Mouse (Mus musculus): ENCODE data around the gene Serpinb13. TPM values are rescaled to one million over a fixed set of nuclear protein-coding genes. Genes with fewer than 3 reads are reported as not detected.
"Not testable (repeated sequence)": the region's sequence is repeated elsewhere in the genome, so short reads cannot be mapped to it uniquely, and the experiment has no call there.

Gene Serpinb13
- total RNA-seq (2021), result not detected
- long read RNA-seq, experiment 1, result 0 reads
- long read RNA-seq, experiment 2, result 0 reads

- DNase-seq (ENCODE audit: low spot score in 2 of 2), result no peak
Observed at GRCm38 (mm10) chr1:106980684-106981083, at the start of gene Serpinb13. Gene Serpinb13 (plus strand): TSS chr1:106980984.

- no peak for DNase-seq (ENCODE audit: low spot score in 2 of 2)
Observed at GRCm38 (mm10) chr1:106931954-106932353, 48.8 kb upstream of the Serpinb13 start.

- DNase-seq (ENCODE audit: low spot score in 2 of 2), result no peak
Observed at GRCm38 (mm10) chr1:106933658-106934057, 47.1 kb upstream of the Serpinb13 start.

GRCm38 (mm10) chr1:106934265-106934664 lies 46.5 kb upstream of the Serpinb13 start, which contains the start of gene Serpinb12:
Gene Serpinb12 (plus strand): TSS chr1:106934449.
- no peak for DNase-seq (ENCODE audit: low spot score in 2 of 2)

GRCm38 (mm10) chr1:106947217-106947616 lies 33.6 kb upstream of the Serpinb13 start:
- no peak for DNase-seq (ENCODE audit: low spot score in 2 of 2)

GRCm38 (mm10) chr1:106959981-106960380 lies 20.8 kb upstream of the Serpinb13 start:
- no peak for DNase-seq (ENCODE audit: low spot score in 2 of 2)

GRCm38 (mm10) chr1:106961023-106961422 lies 19.8 kb upstream of the Serpinb13 start:
- DNase-seq (ENCODE audit: low spot score in 2 of 2), result no peak

- DNase-seq (ENCODE audit: low spot score in 2 of 2), result no peak
Observed at GRCm38 (mm10) chr1:106983092-106983491, 2.3 kb downstream of the Serpinb13 start.

GRCm38 (mm10) chr1:106983865-106984264 lies 3.1 kb downstream of the Serpinb13 start:
- no peak for DNase-seq (ENCODE audit: low spot score in 2 of 2)

- DNase-seq (ENCODE audit: low spot score in 2 of 2), result no peak
Observed at GRCm38 (mm10) chr1:107000424-107000823, 19.6 kb downstream of the Serpinb13 start.

GRCm38 (mm10) chr1:107001754-107002153 lies 21.0 kb downstream of the Serpinb13 start:
- DNase-seq (ENCODE audit: low spot score in 2 of 2), result no peak

- no peak for DNase-seq (ENCODE audit: low spot score in 2 of 2)
Observed at GRCm38 (mm10) chr1:107006316-107006715, 25.5 kb downstream of the Serpinb13 start.

GRCm38 (mm10) chr1:107014530-107014929 lies 33.7 kb downstream of the Serpinb13 start:
- no peak for DNase-seq (ENCODE audit: low spot score in 2 of 2)

- no peak for DNase-seq (ENCODE audit: low spot score in 2 of 2)
Observed at GRCm38 (mm10) chr1:107015210-107015609, 34.4 kb downstream of the Serpinb13 start.

GRCm38 (mm10) chr1:107025886-107026285 lies 45.1 kb downstream of the Serpinb13 start:
- no peak for DNase-seq (ENCODE audit: low spot score in 2 of 2)

- DNase-seq (ENCODE audit: low spot score in 2 of 2), result not testable (repeated sequence)
Observed at GRCm38 (mm10) chr1:107034236-107034635, 53.5 kb downstream of the Serpinb13 start.

Other genes starting within 250 kb of the Serpinb13 start
- 10 to 100 TPM; 26.3 to 30.8 TPM for gene Kdsr, start 221.3 kb upstream of the Serpinb13 start, total RNA-seq (2021)
- gene Vps4b, start 184.3 kb upstream of the Serpinb13 start, total RNA-seq (2021), result 100 to 1,000 TPM; 128 to 129 TPM
- gene Serpinb5, start 119.8 kb upstream of the Serpinb13 start, total RNA-seq (2021), result not detected
- gene Serpinb12, start 46.5 kb upstream of the Serpinb13 start, total RNA-seq (2021), result not detected
- gene Serpinb3a, start 71.3 kb downstream of the Serpinb13 start, total RNA-seq (2021), result not detected
- not detected for gene Serpinb3d, start 102.5 kb downstream of the Serpinb13 start, total RNA-seq (2021)

Measured in adrenal gland, postnatal 4 days (tissue).